In genomic region chr10:12975461-12975860, GRCm38 (mm10) we compare ENCODE assay signal across 17 mouse cellular contexts. TPM values are rescaled to one million over a fixed set of nuclear protein-coding genes. Genes with fewer than 3 reads are reported as not detected.
DNase-seq lines count a peak whose midpoint lies in the region; ATAC-seq and TF ChIP-seq lines count a peak whose summit lies in the region.
"Had no signal": no experiment of that assay in that cellular context is flagged by ENCODE, and none has a peak within 500 bp of the region (broad histone marks: within the 10 kb centered on the region; RNA-seq: fewer than 3 reads in every experiment).

No protein-coding gene starts in this region.

- TF ChIP-seq EP300 in liver, postnatal 0 days (IDR thresholded peaks at IDR 0.05; ENCODE audit: low read depth): no peak

- H3K27me3 ChIP-seq in liver, postnatal 0 days (ENCODE audit: insufficient read depth, low read length): no peaks in the 10 kb centered on the region
- no peaks in the 10 kb centered on the region for H3K27me3 ChIP-seq in liver, embryonic 11.5 days (replicated peaks; ENCODE audit: control insufficient read depth, insufficient read depth, low read length)
- H3K27me3 ChIP-seq: embryonic facial prominence, embryonic 12.5 days; forebrain, embryonic 15.5 days; heart, embryonic 12.5 days; hindbrain, embryonic 15.5 days had no signal

- no peak for TF ChIP-seq POLR2A in bone marrow, adult 2 months (IDR thresholded peaks at IDR 0.05; ENCODE audit: borderline replicate concordance, control insufficient read depth, low read depth, low read length)

- peak overlapping the region; percentile 23 for H3K27ac ChIP-seq in liver, postnatal 0 days (ENCODE audit: low read depth)
- no peak overlapping the region for H3K27ac ChIP-seq in liver, embryonic 11.5 days (ENCODE audit: low read depth, low read length)
- peak overlapping the region; percentile 50 for H3K27ac ChIP-seq in bone marrow, adult 2 months (ENCODE audit: control insufficient read depth, insufficient read depth, low read depth, low read length, poor library complexity)
- H3K27ac ChIP-seq: embryonic facial prominence, embryonic 12.5 days; forebrain, embryonic 15.5 days; hindbrain, embryonic 15.5 days had no signal

- H3K9ac ChIP-seq in liver, postnatal 0 days (replicated peaks): no peak overlapping the region
- no peak overlapping the region for H3K9ac ChIP-seq in liver, embryonic 11.5 days (ENCODE audit: low read depth, low read length)
- H3K9ac ChIP-seq: embryonic facial prominence, embryonic 12.5 days; forebrain, embryonic 15.5 days; heart, embryonic 12.5 days; hindbrain, embryonic 15.5 days had no signal

- peak; percentile 38; the same call in 1 of the 2 replicates for ATAC-seq in liver, postnatal 0 days
- ATAC-seq in liver, embryonic 11.5 days (replicated peaks; ENCODE audit: low FRiP score): no peak
- peak; percentile 74 for ATAC-seq in megakaryocyte, adult 5-6 weeks (ENCODE audit: poor library complexity, severe bottlenecking)
- ATAC-seq: forebrain, embryonic 15.5 days had no signal

- 35% methylated on average over 3 of the region's 3 CpGs for WGBS in liver, postnatal 0 days (ENCODE audit: insufficient replicate concordance)
- 61% methylated on average over 3 of the region's 3 CpGs for WGBS in liver, embryonic 11.5 days
- 7% methylated on average over 3 of the region's 3 CpGs for WGBS in bone marrow, adult 2 months

- no peak for DNase-seq in liver, postnatal 0 days
- DNase-seq in liver, embryonic 11.5 days (ENCODE audit: low spot score): no peak
- DNase-seq in layer of hippocampus, adult 9-11 months: no peak
- no peak for DNase-seq in right cerebral cortex, adult 2 months (ENCODE audit: low spot score in 2 of 2)
- DNase-seq in spleen, adult 12 weeks (ENCODE audit: low spot score): no peak
- DNase-seq: adrenal gland, adult 8-10 months; adrenal gland, postnatal 36 days; cerebellum, adult 11 months; cerebellum, adult 8-10 months; cerebellum, postnatal 14 days; gastrocnemius, postnatal 14 days had no signal

- H3K4me1 ChIP-seq in liver, postnatal 0 days (ENCODE audit: insufficient read depth): no peaks in the 10 kb centered on the region
- H3K4me1 ChIP-seq in liver, embryonic 11.5 days (replicated peaks; ENCODE audit: control insufficient read depth, insufficient read depth, low read length): no peaks in the 10 kb centered on the region
- peaks cover 1% of the 10 kb centered on the region; the same call in 1 of the 2 replicates for H3K4me1 ChIP-seq in bone marrow, adult 2 months (ENCODE audit: control insufficient read depth, insufficient read depth, low read length)
- H3K4me1 ChIP-seq: embryonic facial prominence, embryonic 12.5 days; forebrain, embryonic 15.5 days; heart, embryonic 12.5 days; hindbrain, embryonic 15.5 days had no signal

- TF ChIP-seq CTCF in liver, postnatal 0 days (IDR thresholded peaks at IDR 0.05; ENCODE audit: low read depth): no peak
- no peak for TF ChIP-seq CTCF in bone marrow, adult 2 months (IDR thresholded peaks at IDR 0.05; ENCODE audit: control insufficient read depth, insufficient read depth, low read length)

- no peaks in the 10 kb centered on the region for H3K9me3 ChIP-seq in liver, postnatal 0 days (ENCODE audit: low read length)
- H3K9me3 ChIP-seq in liver, embryonic 11.5 days (ENCODE audit: control insufficient read depth, low read length): no peaks in the 10 kb centered on the region
- H3K9me3 ChIP-seq: embryonic facial prominence, embryonic 12.5 days; forebrain, embryonic 15.5 days; heart, embryonic 12.5 days; hindbrain, embryonic 15.5 days had no signal

- H3K4me2 ChIP-seq in liver, postnatal 0 days (ENCODE audit: low read depth, low read length): 0 out of 2 replicates have a peak overlapping the region, but pooled peaks have one; percentile 11
- no peak overlapping the region for H3K4me2 ChIP-seq in liver, embryonic 11.5 days
- H3K4me2 ChIP-seq: embryonic facial prominence, embryonic 12.5 days; forebrain, embryonic 15.5 days; heart, embryonic 12.5 days; hindbrain, embryonic 15.5 days had no signal

- H3K4me3 ChIP-seq in liver, postnatal 0 days (ENCODE audit: low read depth, low read length): no peak overlapping the region
- no peak overlapping the region for H3K4me3 ChIP-seq in liver, embryonic 11.5 days (ENCODE audit: low read depth, low read length)
- H3K4me3 ChIP-seq in bone marrow, adult 2 months (replicated peaks; ENCODE audit: control insufficient read depth, low read depth, low read length): no peak overlapping the region
- H3K4me3 ChIP-seq: embryonic facial prominence, embryonic 12.5 days; forebrain, embryonic 15.5 days; heart, embryonic 12.5 days; hindbrain, embryonic 15.5 days had no signal

- no peaks in the 10 kb centered on the region for H3K36me3 ChIP-seq in liver, postnatal 0 days (replicated peaks; ENCODE audit: insufficient read depth, low read length)
- no peaks in the 10 kb centered on the region for H3K36me3 ChIP-seq in liver, embryonic 11.5 days (ENCODE audit: control insufficient read depth, insufficient read depth, low read length)
- H3K36me3 ChIP-seq: embryonic facial prominence, embryonic 12.5 days; forebrain, embryonic 15.5 days; heart, embryonic 12.5 days; hindbrain, embryonic 15.5 days had no signal

RNA-seq across cellular contexts. Expression of gene Stx11, which starts 11.4 kb away (rescaled TPM):
- polyA plus RNA-seq in liver, postnatal 0 days (2015; fragmentation: Nextera tagmentation; extraction: Ambion mirVana): 10.3 and 11.9 TPM in 2 replicates
- polyA plus RNA-seq in liver, embryonic 11.5 days (2014; fragmentation: Nextera tagmentation; extraction: Ambion mirVana): 12.6 and 14.9 TPM in 2 replicates
- polyA plus RNA-seq in bone marrow, adult 2 months (2011; ENCODE audit: insufficient read depth, insufficient read length, low replicate concordance, missing spikeins): 13.2 and 28.8 TPM in 2 replicates
- total RNA-seq in megakaryocyte, adult 5-6 weeks (2015): 41.9 and 44.6 TPM in 2 replicates
- 36.0 and 46.8 TPM in 2 replicates for total RNA-seq in megakaryocyte, adult 5-6 weeks (2017)

RNA-seq across cellular contexts. Expression of gene Sf3b5, which starts 29.7 kb away (rescaled TPM):
- 14.3 and 15.5 TPM in 2 replicates for polyA plus RNA-seq in liver, postnatal 0 days (2015; fragmentation: Nextera tagmentation; extraction: Ambion mirVana)
- polyA plus RNA-seq in liver, embryonic 11.5 days (2014; fragmentation: Nextera tagmentation; extraction: Ambion mirVana): 48.0 and 50.1 TPM in 2 replicates
- polyA plus RNA-seq in bone marrow, adult 2 months (2011; ENCODE audit: insufficient read depth, insufficient read length, low replicate concordance, missing spikeins): 10.7 and 15.7 TPM in 2 replicates
- 14.0 and 17.0 TPM in 2 replicates for total RNA-seq in megakaryocyte, adult 5-6 weeks (2015)
- total RNA-seq in megakaryocyte, adult 5-6 weeks (2017): 15.4 and 15.8 TPM in 2 replicates
